Mouse (Mus musculus) splenic B cell, adult 2 months (primary cell): Measurements from ENCODE around the gene Scyl1.

Source experiments
- DNase-seq: peaks from one replicate; pipeline ENCODE4 v3.0.0-alpha.2; 2011; ENCODE audit warnings: low read depth, low spot score
- H3K27me3 ChIP-seq: 2 replicates; pipeline ENCODE4 v1.6.1; 2012; ENCODE audit warnings: mild to moderate bottlenecking, low read length, moderate library complexity, mixed read lengths; ENCODE audit not compliant: control insufficient read depth, poor library complexity, insufficient read depth, severe bottlenecking
- H3K36me3 ChIP-seq: 2 replicates; pipeline ENCODE4 v1.6.1; 2012; ENCODE audit warnings: mild to moderate bottlenecking, low read length, moderate library complexity, mixed read lengths; ENCODE audit not compliant: control insufficient read depth, poor library complexity, insufficient read depth, severe bottlenecking

Gene Scyl1

GRCm38 (mm10) chr19:5807740-5808139 lies 36.5 kb upstream of the Scyl1 start:
- no peaks in the 10 kb centered on the region for H3K36me3 ChIP-seq
- no peaks in the 10 kb centered on the region for H3K27me3 ChIP-seq
- no peak for DNase-seq

- Histone ChIP-seq H3K36me3 (no peaks in the 10 kb centered on the region), H3K27me3 (no peaks in the 10 kb centered on the region)
- DNase-seq = peak; percentile 39
Observed at GRCm38 (mm10) chr19:5806809-5807205, 35.6 kb upstream of the Scyl1 start.

- Histone ChIP-seq H3K36me3 (no peaks in the 10 kb centered on the region), H3K27me3 (no peaks in the 10 kb centered on the region)
- DNase-seq = no peak
Observed at GRCm38 (mm10) chr19:5806051-5806808, 35.0 kb upstream of the Scyl1 start.

GRCm38 (mm10) chr19:5804371-5804899 lies 33.2 kb upstream of the Scyl1 start:
- Histone ChIP-seq H3K27me3 (no peaks in the 10 kb centered on the region), H3K36me3 (peaks cover 5% of the 10 kb centered on the region; the same call in 1 of the 2 replicates)
- peak; percentile 66 for DNase-seq

- no peaks in the 10 kb centered on the region for H3K27me3 ChIP-seq
- DNase-seq = no peak
- peaks cover 8% of the 10 kb centered on the region; the same call in 1 of the 2 replicates for H3K36me3 ChIP-seq
Observed at GRCm38 (mm10) chr19:5803881-5804279, 32.7 kb upstream of the Scyl1 start.

- H3K27me3 ChIP-seq = no peaks in the 10 kb centered on the region
- DNase-seq = peak; percentile 99
- peaks cover 14% of the 10 kb centered on the region; the same call in 1 of the 2 replicates for H3K36me3 ChIP-seq
Observed at GRCm38 (mm10) chr19:5803041-5803880, 32.0 kb upstream of the Scyl1 start.

- no peaks in the 10 kb centered on the region for H3K27me3 ChIP-seq
- no peak for DNase-seq
- H3K36me3 ChIP-seq = peaks cover 15% of the 10 kb centered on the region; the same call in 1 of the 2 replicates
Observed at GRCm38 (mm10) chr19:5802787-5803040, 31.5 kb upstream of the Scyl1 start.

- H3K36me3 ChIP-seq = peaks cover 17% of the 10 kb centered on the region; the same call in 1 of the 2 replicates
- DNase-seq = peak; percentile 97
- H3K27me3 ChIP-seq = no peaks in the 10 kb centered on the region
Observed at GRCm38 (mm10) chr19:5802011-5802786, 31.0 kb upstream of the Scyl1 start.

GRCm38 (mm10) chr19:5801432-5801964 lies 30.3 kb upstream of the Scyl1 start:
- peak; percentile 33 for DNase-seq
- no peaks in the 10 kb centered on the region for H3K27me3 ChIP-seq
- H3K36me3 ChIP-seq = peaks cover 23% of the 10 kb centered on the region

GRCm38 (mm10) chr19:5800632-5801431 lies 29.6 kb upstream of the Scyl1 start:
- peak; percentile 55 for DNase-seq
- Histone ChIP-seq H3K27me3 (no peaks in the 10 kb centered on the region), H3K36me3 (peaks cover 23% of the 10 kb centered on the region)

- Histone ChIP-seq H3K27me3 (no peaks in the 10 kb centered on the region), H3K36me3 (peaks cover 27% of the 10 kb centered on the region)
- no peak for DNase-seq
Observed at GRCm38 (mm10) chr19:5800350-5800631, 29.1 kb upstream of the Scyl1 start.

- Histone ChIP-seq H3K27me3 (no peaks in the 10 kb centered on the region), H3K36me3 (peaks cover 28% of the 10 kb centered on the region)
- DNase-seq = peak; percentile 52
Observed at GRCm38 (mm10) chr19:5799566-5800349, 28.5 kb upstream of the Scyl1 start.

- peak; percentile 56 for DNase-seq
- no peaks in the 10 kb centered on the region for H3K27me3 ChIP-seq
- peaks cover 28% of the 10 kb centered on the region for H3K36me3 ChIP-seq
Observed at GRCm38 (mm10) chr19:5798700-5799479, 27.7 kb upstream of the Scyl1 start.
